Mouse (Mus musculus) small intestine, adult 2 months (tissue): Measurements from ENCODE around the gene Zmat3.
A peak's percentile ranks its signal among the peaks of the same experiment; 100 is the strongest.

Source experiments
- CTCF ChIP-seq: fragments of 200-500 bp; IDR thresholded peaks from 2 replicates; pipeline ENCODE4 v1.5.1; 2012; ENCODE audit warnings: low read depth, mild to moderate bottlenecking, control low read depth, inconsistent platforms, low read length, moderate library complexity, mixed read lengths; ENCODE audit not compliant: insufficient replicate concordance, insufficient read length; ENCODE audit errors: extremely low read depth
- POLR2A ChIP-seq: fragments of 200-500 bp; IDR thresholded peaks from 2 replicates; pipeline ENCODE4 v1.6.1; 2012; ENCODE audit warnings: low read depth, mild to moderate bottlenecking, control low read depth, inconsistent platforms, low read length, moderate library complexity

GRCm38 (mm10) chr3:32379891-32380290, 14.1 kb upstream of the Zmat3 start:
- TF ChIP-seq CTCF (peak; percentile 43; the same call in 1 of the 2 replicates), POLR2A (no peak)
